In genomic region chr5:104466816-104467215, GRCm38 (mm10) we compare ENCODE assay signal across 24 mouse cellular contexts.
"Had no signal": no experiment of that assay in that cellular context is flagged by ENCODE, and none has a peak within 500 bp of the region (broad histone marks: within the 10 kb centered on the region; RNA-seq: fewer than 3 reads in every experiment).

No protein-coding gene starts in this region.

- H3K4me3 ChIP-seq: heart, embryonic 10.5 days; heart, embryonic 13.5 days; heart, embryonic 15.5 days; hindbrain, embryonic 13.5 days; hindbrain, embryonic 15.5 days; intestine, embryonic 15.5 days; layer of hippocampus, adult 2 months; limb, embryonic 13.5 days; limb, embryonic 15.5 days; liver, embryonic 12.5 days had no signal

- H3K4me1 ChIP-seq: heart, embryonic 10.5 days; heart, embryonic 15.5 days; hindbrain, embryonic 15.5 days; intestine, embryonic 15.5 days; liver, embryonic 12.5 days had no signal

- H3K9ac ChIP-seq: heart, embryonic 13.5 days; heart, embryonic 15.5 days; hindbrain, embryonic 13.5 days; hindbrain, embryonic 15.5 days; intestine, embryonic 15.5 days; limb, embryonic 13.5 days; limb, embryonic 15.5 days; liver, embryonic 12.5 days; liver, embryonic 14.5 days had no signal

- ATAC-seq: inflammation-experienced regulatory T-cells, adult 6 months; intestine, embryonic 15.5 days; intestine, postnatal 0 days; liver, embryonic 12.5 days had no signal

- H3K9me3 ChIP-seq: heart, embryonic 10.5 days; heart, embryonic 13.5 days; heart, embryonic 15.5 days; hindbrain, embryonic 13.5 days; hindbrain, embryonic 15.5 days; intestine, embryonic 15.5 days; limb, embryonic 13.5 days; limb, embryonic 15.5 days; liver, embryonic 12.5 days had no signal

- DNase-seq: gastrocnemius, postnatal 14 days; gastrocnemius, postnatal 36 days; heart, adult 18-20 months; heart, postnatal 14 days; heart, postnatal 36 days; kidney, adult 18-20 months; kidney, adult 8-10 months; kidney, postnatal 10 days; kidney, postnatal 25 days; kidney, postnatal 4 days; left cerebral cortex, postnatal 4 days had no signal

- H3K27ac ChIP-seq: heart, embryonic 10.5 days; heart, embryonic 13.5 days; heart, embryonic 15.5 days; hindbrain, embryonic 13.5 days; hindbrain, embryonic 15.5 days; intestine, embryonic 15.5 days; limb, embryonic 13.5 days; liver, embryonic 12.5 days; liver, embryonic 14.5 days had no signal

- H3K27me3 ChIP-seq: heart, embryonic 13.5 days; heart, embryonic 15.5 days; hindbrain, embryonic 13.5 days; hindbrain, embryonic 15.5 days; intestine, embryonic 15.5 days; limb, embryonic 13.5 days; limb, embryonic 15.5 days; liver, embryonic 12.5 days had no signal

- H3K4me2 ChIP-seq: heart, embryonic 13.5 days; heart, embryonic 15.5 days; hindbrain, embryonic 13.5 days; hindbrain, embryonic 15.5 days; intestine, embryonic 15.5 days; limb, embryonic 13.5 days; limb, embryonic 15.5 days; liver, embryonic 12.5 days had no signal
